Mouse (Mus musculus) embryonic facial prominence, embryonic 10.5 days (tissue): ENCODE data around the gene Kcnk4. TPM values are rescaled to one million over a fixed set of nuclear protein-coding genes. Genes with fewer than 3 reads are reported as not detected.

Source experiments
- DNase-seq: peaks from one replicate; pipeline ENCODE4 v3.0.0-alpha.2; 2017; ENCODE audit warnings: low spot score
- H3K27ac ChIP-seq: fragments of 300-500 bp; sonication (generic); replicated peaks from 2 replicates; pipeline ENCODE4 v1.5.1; 2016; ENCODE audit warnings: mild to moderate bottlenecking
- H3K27me3 ChIP-seq: fragments of 300-500 bp; sonication (generic); replicated peaks from 2 replicates; pipeline ENCODE4 v1.6.1; 2016; ENCODE audit warnings: low read depth, mild to moderate bottlenecking; ENCODE audit not compliant: poor library complexity, severe bottlenecking
- H3K36me3 ChIP-seq: fragments of 300-500 bp; sonication (generic); replicated peaks from 2 replicates; pipeline ENCODE4 v1.6.1; 2016; ENCODE audit warnings: mild to moderate bottlenecking, moderate library complexity
- H3K4me1 ChIP-seq: fragments of 300-500 bp; sonication (generic); 2 replicates; pipeline ENCODE4 v1.6.1; 2016
- H3K4me3 ChIP-seq: fragments of 300-500 bp; sonication (generic); 2 replicates; pipeline ENCODE4 v1.5.1; 2016; ENCODE audit warnings: mild to moderate bottlenecking, moderate library complexity
- H3K9me3 ChIP-seq: fragments of 300-500 bp; sonication (generic); 2 replicates; pipeline ENCODE4 v1.6.1; 2016; ENCODE audit warnings: mild to moderate bottlenecking
- WGBS: fragments of 180-500 bp; shearing (Covaris S2); methylation state at CpG from one replicate; pipeline ENCODE4 v1.1.7; 2016; 5-methylcytosine and 5-hydroxymethylcytosine counted together
- polyA plus RNA-seq: library from polyadenylated mRNA; unstranded; fragments of >200 nt; fragmentation: Nextera tagmentation; extraction: Ambion mirVana; gene quantifications from 2 replicates; pipeline ENCODE4 v1.2.1, GENCODE M21; 2016

Kcnk4 gene
- polyA plus RNA-seq = 0.23 TPM in 1 of 2 replicates, not detected in the other

DNA sequence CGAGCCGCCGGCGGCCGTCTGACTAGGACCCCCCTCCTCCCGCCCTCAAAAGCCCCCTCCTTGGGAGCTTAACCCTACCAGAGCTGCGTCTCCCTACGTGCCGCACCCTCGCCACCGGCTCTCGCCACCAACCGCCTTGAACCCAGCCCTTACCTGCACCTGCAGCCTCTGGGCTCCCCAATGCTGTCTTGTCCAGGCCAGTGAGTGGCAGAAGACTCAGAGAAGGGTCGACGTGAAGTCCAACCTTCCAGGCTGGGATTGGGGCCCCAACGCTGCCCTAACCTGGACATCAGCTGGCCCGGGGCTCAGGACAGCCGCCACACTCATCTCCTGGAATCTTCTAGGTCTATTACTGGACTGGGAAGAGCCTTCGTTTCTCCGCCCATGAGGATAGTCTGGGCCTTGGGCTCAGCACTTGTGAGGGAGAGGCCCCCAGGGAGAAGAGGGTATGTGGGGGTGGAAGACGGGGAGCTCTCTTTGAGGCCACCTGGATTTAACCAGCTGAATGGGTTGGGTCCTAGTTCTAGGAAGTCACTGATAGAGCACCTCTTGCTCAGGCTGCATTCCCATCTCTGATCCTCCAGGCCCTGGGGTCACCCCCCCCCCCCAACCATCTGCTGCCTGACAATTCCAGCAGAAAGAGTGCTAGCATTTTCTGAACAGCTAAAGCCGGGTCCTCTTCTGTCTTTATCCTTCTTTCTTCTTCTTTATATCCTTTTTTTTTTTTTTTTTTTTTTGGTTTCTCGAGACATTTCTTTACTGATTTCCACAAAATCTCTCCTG lies at the start of gene Kcnk4:
Kcnk4 (minus strand) TSS at position 321 of the 783 bp plus-strand sequence.
- Histone ChIP-seq H3K36me3 (no peaks in the 10 kb centered on the region), H3K9me3 (no peaks in the 10 kb centered on the region), H3K27me3 (peaks cover 81% of the 10 kb centered on the region), H3K4me3 (peak within 1 kb of the TSS; percentile 49), H3K4me1 (peaks cover 15% of the 10 kb centered on the region), H3K27ac (no peak within 1 kb of the TSS)
- 10% methylated on average over 23 of the region's 23 CpGs for WGBS
- no peak for DNase-seq

GRCm38 (mm10) chr19:6983621-6984020 lies 49.3 kb upstream of the Kcnk4 start:
- no peaks in the 10 kb centered on the region for H3K27me3 ChIP-seq
- H3K36me3 ChIP-seq = peaks cover 50% of the 10 kb centered on the region
- 82% methylated on average over 5 of the region's 5 CpGs for WGBS
- DNase-seq = no peak
- 0 out of 2 replicates have a peak overlapping the region, but pooled peaks have one; percentile 5 for H3K4me3 ChIP-seq
- peaks cover 48% of the 10 kb centered on the region for H3K4me1 ChIP-seq
- H3K27ac ChIP-seq = no peak overlapping the region
- no peaks in the 10 kb centered on the region for H3K9me3 ChIP-seq

DNA sequence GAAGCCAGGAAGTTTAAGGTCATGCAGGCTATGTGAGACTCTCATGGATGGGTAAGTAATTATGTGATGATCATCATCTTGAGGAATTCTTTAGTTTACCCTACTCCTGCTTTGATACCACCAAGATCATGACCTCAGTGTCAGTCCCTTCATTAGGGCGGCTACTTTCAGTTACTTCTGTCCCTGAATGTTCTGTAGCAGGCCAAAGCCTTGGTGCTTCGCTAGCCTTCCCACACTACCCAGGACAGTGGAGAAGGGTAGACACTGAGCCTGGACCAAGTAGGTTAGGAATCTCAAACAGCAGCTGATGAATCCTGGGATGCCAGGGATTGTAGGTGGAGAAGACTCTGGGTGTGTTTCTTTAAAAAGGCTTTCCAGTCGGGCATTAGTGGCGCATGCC lies 47.1 kb upstream of the Kcnk4 start:
- peaks cover 50% of the 10 kb centered on the region for H3K4me1 ChIP-seq
- no peaks in the 10 kb centered on the region for H3K27me3 ChIP-seq
- no peak overlapping the region for H3K27ac ChIP-seq
- H3K9me3 ChIP-seq = no peaks in the 10 kb centered on the region
- peaks cover 72% of the 10 kb centered on the region for H3K36me3 ChIP-seq
- no peak for DNase-seq
- H3K4me3 ChIP-seq = peak overlapping the region; percentile 92
- WGBS = 92% methylated on average over 4 of the region's 4 CpGs

GRCm38 (mm10) chr19:6980381-6981093 lies 46.2 kb upstream of the Kcnk4 start, which contains the start of gene Fkbp2:
Gene Fkbp2, minus strand, starts transcription at chr19:6980501.
- Histone ChIP-seq H3K36me3 (peaks cover 71% of the 10 kb centered on the region), H3K4me3 (peak within 1 kb of the TSS; percentile 92), H3K27ac (peak within 1 kb of the TSS; percentile 98), H3K4me1 (peaks cover 52% of the 10 kb centered on the region), H3K9me3 (no peaks in the 10 kb centered on the region), H3K27me3 (no peaks in the 10 kb centered on the region)
- peak; percentile 98 for DNase-seq
- WGBS = 2% methylated on average over 38 of the region's 38 CpGs

GRCm38 (mm10) chr19:6979486-6980380 lies 45.4 kb upstream of the Kcnk4 start:
- H3K36me3 ChIP-seq = peaks cover 63% of the 10 kb centered on the region
- no peaks in the 10 kb centered on the region for H3K27me3 ChIP-seq
- DNase-seq = peak; percentile 100
- WGBS = under 1% methylated on average over 59 of the region's 59 CpGs
- H3K4me1 ChIP-seq = peaks cover 52% of the 10 kb centered on the region
- H3K4me3 ChIP-seq = peak overlapping the region; percentile 92
- no peaks in the 10 kb centered on the region for H3K9me3 ChIP-seq
- H3K27ac ChIP-seq = peak overlapping the region; percentile 98

GRCm38 (mm10) chr19:6979001-6979479 lies 44.7 kb upstream of the Kcnk4 start:
- Histone ChIP-seq H3K9me3 (no peaks in the 10 kb centered on the region), H3K27me3 (no peaks in the 10 kb centered on the region), H3K36me3 (peaks cover 57% of the 10 kb centered on the region), H3K27ac (peak overlapping the region; percentile 98), H3K4me3 (peak overlapping the region; percentile 92), H3K4me1 (peaks cover 53% of the 10 kb centered on the region)
- 13% methylated on average over 11 of the region's 11 CpGs for WGBS
- DNase-seq = peak; percentile 37

DNA sequence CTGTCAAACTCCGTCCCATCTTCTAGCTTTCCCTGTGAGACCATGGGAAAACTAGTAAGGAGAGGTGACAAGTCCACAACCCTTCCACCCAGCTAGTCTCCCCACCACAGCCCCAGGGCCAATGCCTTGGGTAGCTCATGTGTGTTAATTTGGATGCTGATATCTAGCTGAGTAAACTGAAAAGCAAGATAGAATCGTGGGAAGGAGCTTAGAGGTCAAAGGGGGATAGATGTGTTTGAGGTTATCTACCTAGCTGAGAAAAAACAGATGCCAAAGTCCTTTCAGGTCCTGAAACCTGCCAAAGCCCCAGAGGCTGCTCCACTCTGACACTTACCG lies 44.3 kb upstream of the Kcnk4 start:
- DNase-seq = no peak
- 0 out of 2 replicates have a peak overlapping the region, but pooled peaks have one; percentile 40 for H3K27ac ChIP-seq
- WGBS = 58% methylated on average over 3 of the region's 3 CpGs
- H3K9me3 ChIP-seq = no peaks in the 10 kb centered on the region
- H3K4me1 ChIP-seq = peaks cover 57% of the 10 kb centered on the region
- H3K27me3 ChIP-seq = no peaks in the 10 kb centered on the region
- H3K36me3 ChIP-seq = peaks cover 53% of the 10 kb centered on the region
- H3K4me3 ChIP-seq = peak overlapping the region; percentile 92

DNA sequence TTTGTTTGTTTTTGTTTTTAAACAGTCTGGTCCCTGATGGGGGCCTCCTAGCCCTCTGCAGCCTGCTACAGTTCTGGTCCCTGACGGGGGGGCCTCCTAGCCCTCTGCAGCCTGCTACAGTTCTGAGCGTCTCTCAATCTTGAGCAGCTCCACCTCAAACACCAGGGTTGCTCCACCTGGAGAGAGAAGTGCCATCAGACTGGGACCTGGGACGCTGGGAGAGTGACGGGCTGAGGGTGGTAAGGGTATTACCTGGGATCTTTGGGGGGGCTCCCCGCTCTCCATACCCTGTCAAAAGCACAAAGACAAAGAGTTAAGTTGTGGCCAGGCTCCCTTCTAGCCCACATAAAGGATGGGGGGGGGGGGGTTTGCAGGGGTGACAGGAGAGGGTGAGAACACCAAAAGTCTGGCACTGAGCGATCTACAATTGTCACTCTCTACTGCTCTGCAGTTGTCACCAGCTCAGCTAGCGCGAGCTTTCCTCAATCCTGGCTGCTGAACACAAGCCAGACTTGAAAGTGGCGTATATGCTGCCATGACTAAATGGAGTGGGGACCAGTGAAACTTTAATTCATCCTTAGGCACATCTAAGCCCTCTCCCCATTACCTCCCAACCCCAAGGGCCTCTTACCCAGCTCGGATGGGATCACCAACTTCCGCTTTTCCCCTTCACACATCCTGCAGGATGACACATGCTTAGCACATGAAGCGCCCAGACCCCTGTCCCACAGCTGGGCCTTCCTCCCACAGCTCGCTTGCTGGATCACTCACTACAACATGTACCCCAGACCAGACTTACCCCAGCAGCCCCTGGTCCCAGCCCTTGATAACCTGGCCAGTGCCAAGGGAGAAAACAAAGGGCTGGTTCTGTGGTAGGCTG lies 43.7 kb upstream of the Kcnk4 start:
- H3K9me3 ChIP-seq = no peaks in the 10 kb centered on the region
- peaks cover 60% of the 10 kb centered on the region for H3K4me1 ChIP-seq
- 90% methylated on average over 13 of the region's 13 CpGs for WGBS
- DNase-seq = no peak
- H3K4me3 ChIP-seq = peak overlapping the region; percentile 92
- peaks cover 47% of the 10 kb centered on the region for H3K36me3 ChIP-seq
- H3K27me3 ChIP-seq = no peaks in the 10 kb centered on the region
- H3K27ac ChIP-seq = peak overlapping the region; percentile 40; the same call in 1 of the 2 replicates

DNA sequence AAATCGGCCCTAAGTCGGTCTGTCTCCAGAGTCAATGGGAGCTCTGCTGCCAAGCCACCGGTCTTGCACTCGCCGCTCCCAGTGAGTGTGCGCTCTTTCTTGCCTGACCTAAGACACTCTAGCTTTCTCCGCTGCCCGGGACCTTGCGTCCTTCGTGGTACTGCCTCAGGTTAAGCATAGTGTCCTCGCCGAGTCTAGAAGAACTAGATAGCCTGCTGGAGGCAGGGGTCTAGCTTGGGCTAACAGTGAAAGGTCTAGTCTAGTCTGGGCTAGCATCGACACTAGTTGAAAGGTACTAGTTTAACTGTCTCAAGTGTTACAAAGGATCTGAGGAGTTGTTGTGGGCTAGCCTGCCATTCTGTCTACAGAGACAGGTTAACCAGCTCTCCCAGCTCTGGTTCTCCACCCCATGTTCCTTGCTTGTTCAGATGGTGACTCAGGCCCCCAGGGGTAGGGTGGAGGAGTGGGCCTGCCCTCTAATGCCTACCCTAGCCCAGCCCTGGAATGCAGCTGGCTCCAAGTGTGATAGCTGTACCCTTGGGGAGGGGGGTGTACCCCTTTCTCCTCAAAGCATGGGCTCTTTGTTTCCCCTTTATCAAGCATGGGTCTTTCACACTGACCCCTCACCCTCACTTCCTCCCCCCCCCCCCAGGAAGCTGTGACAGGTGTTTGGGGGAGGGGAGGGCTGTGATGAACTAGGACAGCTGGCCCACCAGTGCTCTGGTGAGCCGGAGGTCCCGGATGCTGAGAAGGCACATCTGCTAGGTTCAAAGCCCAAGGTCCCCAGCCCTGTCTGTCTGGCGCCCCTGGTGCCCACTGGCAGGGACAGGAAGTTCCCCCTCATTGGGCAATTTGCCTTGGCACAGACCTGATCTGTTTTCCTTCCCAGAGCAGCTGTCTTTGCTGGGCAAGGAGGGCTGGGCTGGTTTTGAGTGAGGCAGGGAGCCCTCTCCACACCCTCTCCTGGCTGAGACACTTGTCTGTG lies 41.5 kb upstream of the Kcnk4 start, which contains the start of gene Plcb3:
Plcb3 (minus strand) TSS at position 934 of the 985 bp plus-strand sequence.
- Histone ChIP-seq H3K27ac (peak within 1 kb of the TSS; percentile 95), H3K9me3 (no peaks in the 10 kb centered on the region), H3K36me3 (peaks cover 33% of the 10 kb centered on the region), H3K27me3 (no peaks in the 10 kb centered on the region; the same call in 1 of the 2 replicates), H3K4me1 (peaks cover 74% of the 10 kb centered on the region), H3K4me3 (peak within 1 kb of the TSS; percentile 92)
- DNase-seq = peak; percentile 79
- WGBS = under 1% methylated on average over 16 of the region's 16 CpGs
